Mouse (Mus musculus) bone marrow macrophage, adult 2 months (primary cell): Measurements from ENCODE around the gene Psmd13. TPM values are rescaled to one million over a fixed set of nuclear protein-coding genes. Genes with fewer than 3 reads are reported as not detected.
"Not testable (repeated sequence)": the region's sequence is repeated elsewhere in the genome, so short reads cannot be mapped to it uniquely, and the experiment has no call there.

ENCODE experiments used
- H3K27ac ChIP-seq: 2 replicates; pipeline ENCODE4 v1.5.1; 2012; ENCODE audit warnings: low read depth, low read length; ENCODE audit not compliant: insufficient read depth
- H3K4me1 ChIP-seq: 2 replicates; pipeline ENCODE4 v1.6.1; 2012; ENCODE audit warnings: low read length; ENCODE audit not compliant: control insufficient read depth, insufficient read depth
- H3K4me3 ChIP-seq: 2 replicates; pipeline ENCODE4 v1.5.1; 2012; ENCODE audit warnings: mild to moderate bottlenecking, low read length, moderate library complexity; ENCODE audit not compliant: insufficient read depth
- CTCF ChIP-seq: IDR thresholded peaks from 2 replicates; pipeline ENCODE4 v1.5.1; 2012; ENCODE audit warnings: low read depth, mild to moderate bottlenecking, low read length, moderate library complexity
- POLR2A ChIP-seq: IDR thresholded peaks from 2 replicates; pipeline ENCODE4 v1.6.1; 2012; ENCODE audit warnings: mild to moderate bottlenecking, low read depth, low read length, borderline replicate concordance
- polyA plus RNA-seq: library from polyadenylated mRNA; stranded (reverse); fragments of >200 nt; gene quantifications from 2 replicates; pipeline ENCODE4 v1.2.4, GENCODE M21; 2012; ENCODE audit not compliant: missing spikeins, insufficient read depth, insufficient read length

Gene Psmd13
- polyA plus RNA-seq, 1 experiment: 120 TPM

DNA sequence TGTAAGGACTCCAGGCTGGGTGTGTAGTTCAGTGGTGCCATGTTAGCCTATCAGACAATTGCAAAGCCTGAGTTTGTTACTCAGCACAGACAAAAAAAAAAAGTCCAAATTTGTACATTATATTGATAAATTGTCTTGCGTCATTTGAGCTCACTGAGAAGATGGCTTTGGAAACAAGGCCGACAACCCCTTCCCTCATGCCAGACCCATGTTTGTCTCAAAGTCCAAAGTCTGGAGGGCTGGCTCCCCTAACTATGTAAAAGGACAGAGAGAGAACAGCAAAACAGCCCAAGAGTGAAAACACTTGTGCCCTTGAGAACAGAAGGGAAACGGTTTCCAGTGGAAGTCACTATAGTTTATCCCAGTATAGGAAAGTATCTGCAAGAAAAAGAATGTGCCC is 1.3 kb upstream of the Psmd13 start:
- H3K4me1 ChIP-seq: peaks cover 48% of the 10 kb centered on the region
- no peak for TF ChIP-seq CTCF
- TF ChIP-seq POLR2A: no peak
- no peak overlapping the region for H3K27ac ChIP-seq
- H3K4me3 ChIP-seq: peak overlapping the region; percentile 5; the same call in 1 of the 2 replicates

DNA sequence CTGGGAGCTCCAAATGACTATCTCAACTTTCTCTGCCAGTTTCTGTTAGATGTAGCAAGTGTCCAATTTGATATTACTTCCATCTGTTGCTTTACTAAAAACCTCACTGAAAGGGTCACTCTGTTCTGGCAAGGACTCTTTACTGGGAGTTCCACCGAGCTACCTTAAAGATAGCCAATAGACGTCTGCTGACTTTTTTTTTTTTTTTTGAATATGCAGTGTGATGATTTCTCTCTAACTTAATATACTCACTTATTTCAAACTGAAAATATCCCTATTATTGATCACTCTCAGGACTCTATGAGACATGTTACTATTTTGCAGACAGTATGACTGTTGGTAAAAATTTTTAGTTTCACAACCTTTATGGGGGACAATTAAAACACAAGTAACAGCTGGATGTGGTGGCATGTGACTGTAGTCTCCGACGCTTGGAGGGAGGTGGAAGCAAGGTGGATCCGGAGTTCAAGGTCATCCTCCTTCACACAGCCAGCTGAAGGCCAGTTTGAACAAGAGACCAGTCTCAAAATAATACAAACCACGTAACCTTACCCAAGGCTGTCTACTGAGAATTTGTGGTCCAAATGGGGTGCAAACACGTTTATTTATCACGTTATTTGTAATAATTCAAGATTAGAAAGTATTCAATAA is 778 bp upstream of the Psmd13 start:
- Histone ChIP-seq H3K4me1 (peaks cover 44% of the 10 kb centered on the region), H3K4me3 (peak overlapping the region; percentile 84), H3K27ac (peak overlapping the region; percentile 20; the same call in 1 of the 2 replicates)
- TF ChIP-seq POLR2A: no peak

DNA sequence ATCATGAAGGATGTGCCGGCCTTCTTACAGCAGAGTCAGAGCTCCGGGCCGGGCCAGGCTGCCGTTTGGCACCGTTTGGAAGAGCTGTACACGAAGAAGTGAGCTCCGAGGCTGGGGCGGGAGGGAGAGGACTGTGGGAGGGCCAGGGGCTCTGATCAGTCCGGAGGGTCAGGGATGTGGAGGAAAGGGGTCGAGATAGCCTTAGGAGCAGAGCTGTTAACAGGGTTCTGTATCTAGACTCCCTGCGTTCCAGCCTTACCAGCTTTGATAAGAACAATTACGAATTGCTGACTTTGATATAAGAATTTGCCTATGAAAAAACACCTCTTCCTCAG is 668 bp downstream of the Psmd13 start:
- peaks cover 30% of the 10 kb centered on the region for H3K4me1 ChIP-seq

DNA sequence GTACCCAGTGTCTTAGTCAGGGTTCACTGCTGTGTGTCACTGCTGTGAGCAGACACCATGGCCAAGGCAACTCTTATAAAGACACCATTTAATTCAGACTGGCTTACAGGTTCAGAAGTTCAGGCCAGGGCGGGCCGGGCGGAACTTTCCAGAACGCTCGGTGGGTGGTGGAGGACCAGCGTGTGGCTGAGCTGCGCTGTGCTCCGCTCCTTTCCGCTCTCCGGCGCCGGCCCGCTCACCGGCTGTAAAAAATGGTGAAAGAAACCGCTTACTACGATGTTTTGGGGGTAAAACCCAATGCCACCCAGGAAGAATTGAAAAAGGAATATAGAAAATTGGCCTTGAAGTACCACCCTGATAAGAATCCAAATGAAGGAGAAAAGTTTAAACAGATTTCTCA is 8.9 kb downstream of the Psmd13 start:
- not testable (repeated sequence) for H3K4me3 ChIP-seq, H3K4me1 ChIP-seq, H3K27ac ChIP-seq

More for the DNA sequence above, 668 bp downstream of the Psmd13 start:
- TF ChIP-seq POLR2A (no peak), CTCF (no peak)
- Histone ChIP-seq H3K27ac (peak overlapping the region; percentile 33; the same call in 1 of the 2 replicates), H3K4me3 (peak overlapping the region; percentile 84)

DNA sequence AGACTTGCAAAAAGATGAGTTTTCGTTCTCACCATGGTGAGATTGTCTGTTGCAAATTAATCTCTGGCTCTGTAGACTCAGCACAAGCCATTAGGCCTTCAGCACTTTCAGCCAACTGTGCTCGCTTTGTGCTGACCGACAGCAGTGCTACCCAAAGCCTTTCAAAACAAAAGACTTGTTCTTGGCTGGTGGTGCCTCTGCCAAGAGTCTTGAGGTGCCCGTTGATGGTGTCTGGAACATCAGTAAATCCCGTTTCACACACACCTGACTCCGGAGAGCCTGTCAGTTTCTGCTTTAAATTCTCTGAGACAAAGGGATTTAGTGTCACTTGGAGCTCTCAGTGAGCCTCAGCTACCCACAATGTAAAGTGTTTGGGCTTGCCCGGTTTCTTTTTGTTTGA is 12.3 kb downstream of the Psmd13 start:
- H3K4me3 ChIP-seq: no peak overlapping the region
- H3K4me1 ChIP-seq: no peaks in the 10 kb centered on the region
- TF ChIP-seq CTCF (no peak), POLR2A (no peak)
- H3K27ac ChIP-seq: no peak overlapping the region

DNA sequence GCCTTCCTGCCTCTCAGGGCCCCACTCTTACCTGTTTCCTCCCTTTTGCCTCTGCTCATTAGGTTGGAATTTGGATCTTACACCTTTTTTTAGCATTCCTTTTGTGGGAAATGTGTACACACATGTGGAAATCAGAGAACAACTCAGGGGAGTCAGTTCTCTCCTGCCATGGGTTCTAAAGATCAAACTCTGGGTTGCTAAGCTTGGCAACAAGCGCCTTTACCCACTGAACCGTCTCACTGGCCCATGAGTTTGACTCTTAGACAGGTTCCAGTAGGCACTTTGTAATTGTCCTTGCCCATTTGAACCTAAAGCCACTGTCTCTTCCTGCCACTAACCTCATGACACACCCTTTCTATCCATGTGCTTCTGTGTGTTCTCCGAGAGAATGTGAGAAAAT is 12.8 kb downstream of the Psmd13 start:
- Histone ChIP-seq H3K27ac (no peak overlapping the region), H3K4me1 (no peaks in the 10 kb centered on the region), H3K4me3 (no peak overlapping the region)
- TF ChIP-seq POLR2A (no peak), CTCF (no peak)

DNA sequence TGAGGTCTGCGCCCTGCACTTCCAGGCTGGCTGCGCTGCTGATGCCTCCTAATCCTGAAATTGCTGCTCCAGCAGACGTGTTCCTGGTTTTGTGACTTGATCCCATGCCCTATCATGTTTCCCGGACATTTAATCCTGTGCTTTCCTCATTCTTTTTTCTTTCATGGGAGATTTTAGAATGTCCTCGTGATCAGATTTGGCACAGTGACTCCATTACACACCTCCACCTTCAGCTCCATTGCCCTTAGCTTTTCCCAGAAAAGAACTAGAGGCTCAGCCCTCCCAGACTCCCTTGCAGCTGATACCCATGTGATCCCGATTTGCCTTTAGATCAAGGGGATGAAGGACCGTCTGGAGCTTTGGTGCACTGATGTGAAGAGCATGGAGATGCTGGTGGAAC is 16.1 kb downstream of the Psmd13 start:
- Histone ChIP-seq H3K27ac (no peak overlapping the region), H3K4me3 (no peak overlapping the region), H3K4me1 (no peaks in the 10 kb centered on the region)
- TF ChIP-seq POLR2A (no peak), CTCF (no peak)

DNA sequence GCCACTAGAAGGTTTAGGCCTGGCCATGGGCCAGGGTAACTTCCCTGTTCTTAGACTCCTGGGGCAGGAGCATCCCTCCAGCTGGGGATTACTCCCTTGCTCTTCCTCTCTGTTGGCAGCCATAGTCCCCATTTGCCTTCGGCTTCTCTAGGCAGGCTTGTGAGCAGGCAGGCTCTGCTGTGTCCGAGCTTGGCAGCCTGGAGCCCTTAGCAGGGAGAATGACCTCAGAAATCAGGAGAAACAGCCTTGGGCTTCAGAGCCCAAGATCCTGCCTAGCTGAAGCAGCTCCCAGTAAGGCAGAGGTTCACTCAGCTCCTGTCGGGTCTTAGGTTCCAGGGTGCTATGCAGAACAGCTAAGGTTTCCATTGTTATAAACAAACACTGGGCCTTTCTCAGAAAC is 17.4 kb downstream of the Psmd13 start:
- Histone ChIP-seq H3K4me3 (no peak overlapping the region), H3K27ac (no peak overlapping the region), H3K4me1 (no peaks in the 10 kb centered on the region)
- TF ChIP-seq CTCF (no peak), POLR2A (no peak)

DNA sequence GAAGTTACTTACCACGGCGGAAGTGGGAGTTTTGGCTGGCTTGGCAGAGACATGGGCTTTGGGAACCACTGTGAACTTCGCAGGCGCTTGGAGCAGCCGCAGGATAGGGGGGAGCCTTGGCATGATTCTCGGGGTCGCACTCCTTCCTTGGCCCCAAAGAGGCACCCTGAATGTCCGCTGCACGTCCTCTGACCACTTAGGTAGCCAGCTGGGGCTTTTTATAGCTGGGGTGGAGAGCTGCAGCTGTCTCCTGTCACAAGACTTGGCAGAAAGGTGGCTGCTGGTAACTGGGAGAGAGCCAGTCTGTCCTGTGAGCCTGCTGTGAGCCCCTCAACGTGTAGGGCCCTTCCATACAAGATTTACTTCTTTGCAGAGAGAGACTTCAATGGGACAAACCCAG is 18.5 kb downstream of the Psmd13 start, which contains the start of gene Cox8b:
Gene Cox8b, minus strand, starts transcription at position 227 of the 400 bp plus-strand sequence.
- TF ChIP-seq POLR2A (no peak), CTCF (no peak)
- H3K4me3 ChIP-seq: no peak within 1 kb of the TSS
- no peak within 1 kb of the TSS for H3K27ac ChIP-seq
- no peaks in the 10 kb centered on the region for H3K4me1 ChIP-seq

DNA sequence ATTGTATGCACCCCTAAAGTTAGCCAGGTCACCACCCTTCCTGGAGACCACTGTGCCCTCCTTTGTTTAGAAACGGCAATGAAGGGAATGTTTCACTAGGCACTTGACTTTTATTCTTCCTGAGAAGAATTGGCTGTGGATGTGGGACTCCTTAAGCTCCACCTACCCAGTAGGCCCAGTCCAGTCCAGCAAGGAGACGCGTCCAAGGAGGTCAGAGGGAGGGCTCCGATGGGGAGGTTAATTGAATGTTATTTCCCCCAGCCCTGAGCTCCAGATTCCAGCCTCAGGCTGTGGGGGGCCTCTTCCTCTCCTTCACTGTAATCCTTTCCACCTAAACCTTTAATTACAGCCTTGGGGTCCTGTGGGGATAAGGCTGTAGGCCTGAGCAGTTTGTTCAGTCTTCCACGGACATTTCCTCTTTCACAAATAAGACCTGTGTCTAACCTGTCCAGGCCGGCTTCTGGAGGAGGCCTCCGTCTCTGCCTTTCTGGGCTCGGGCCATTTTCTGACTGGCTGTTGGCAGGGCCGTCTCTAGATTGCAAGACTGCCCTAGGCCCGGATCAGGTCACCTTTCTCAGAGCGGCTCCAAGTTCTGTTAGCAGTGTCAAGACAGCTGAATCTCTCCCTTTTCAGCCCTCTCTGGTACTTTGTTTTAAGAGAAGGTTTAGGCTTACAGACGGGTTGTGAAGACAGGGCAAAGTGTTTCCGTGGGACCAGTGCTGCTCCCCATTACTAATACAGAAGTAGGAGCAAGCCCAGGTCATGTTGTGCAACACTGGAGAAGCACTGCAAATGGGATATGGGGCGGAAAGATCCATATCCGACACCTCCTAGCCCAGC is 20.5 kb downstream of the Psmd13 start:
- TF ChIP-seq POLR2A (no peak), CTCF (no peak)
- Histone ChIP-seq H3K4me1 (no peaks in the 10 kb centered on the region), H3K4me3 (no peak overlapping the region), H3K27ac (no peak overlapping the region)
